Mouse (Mus musculus) lung, adult 2 months (tissue): ENCODE measurements around the gene Rsf1.

Source experiments
- CTCF ChIP-seq: fragments of 200-500 bp; IDR thresholded peaks from 2 replicates; pipeline ENCODE4 v1.5.1; 2011; ENCODE audit warnings: mild to moderate bottlenecking, low read length, control low read depth; ENCODE audit not compliant: insufficient read depth
- POLR2A ChIP-seq: fragments of 200-500 bp; IDR thresholded peaks from 2 replicates; pipeline ENCODE4 v1.6.1; 2011; ENCODE audit warnings: low read depth, mild to moderate bottlenecking, control low read depth, low read length, borderline replicate concordance; ENCODE audit errors: extremely low read depth

DNA sequence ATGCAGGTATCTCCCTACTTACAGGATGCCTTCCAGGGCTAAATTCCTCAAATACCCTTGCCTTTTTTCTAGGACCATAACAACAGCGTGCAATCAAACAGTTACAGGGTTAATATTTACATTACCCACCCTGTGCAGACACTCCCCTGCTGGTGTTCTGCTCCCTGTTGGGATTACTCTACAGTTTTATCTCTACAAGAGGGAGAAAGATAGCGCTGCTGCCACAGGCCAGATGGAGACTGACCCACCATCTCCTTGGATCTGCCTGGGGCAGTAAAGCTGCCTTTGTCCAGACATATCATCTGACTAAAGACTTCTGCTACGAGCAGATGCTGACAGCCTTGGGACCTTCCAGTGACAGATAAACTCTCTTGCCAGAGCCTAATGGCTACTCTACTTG lies 10.8 kb downstream of the Rsf1 start:
- TF ChIP-seq CTCF (no peak), POLR2A (no peak)
